Mouse (Mus musculus) stomach, embryonic 14.5 days (tissue): Measurements from ENCODE around the gene Hist1h2bp. TPM values are rescaled to one million over a fixed set of nuclear protein-coding genes. Genes with fewer than 3 reads are reported as not detected.
"Not testable (repeated sequence)": the region's sequence is repeated elsewhere in the genome, so short reads cannot be mapped to it uniquely, and the experiment has no call there.

Source experiments
- ATAC-seq: fragments of 200-750 bp; cut with Nextera tagmentation; 2 replicates; pipeline ENCODE4 v1.8.0; 2017; ENCODE audit warnings: low read depth, moderate TSS enrichment; ENCODE audit not compliant: insufficient number of reproducible peaks, insufficient read depth, low FRiP score
- H3K27ac ChIP-seq: fragments of 300-500 bp; sonication (generic); 2 replicates; pipeline ENCODE4 v1.5.1; 2014; ENCODE audit warnings: mild to moderate bottlenecking, low read length, moderate library complexity, mixed read lengths
- H3K27me3 ChIP-seq: fragments of 300-500 bp; sonication (generic); 2 replicates; pipeline ENCODE4 v1.6.1; 2014; ENCODE audit warnings: low read length, control low read depth, mixed read lengths; ENCODE audit not compliant: control insufficient read depth, insufficient read depth
- H3K36me3 ChIP-seq: fragments of 300-500 bp; sonication (generic); 2 replicates; pipeline ENCODE4 v1.6.1; 2014; ENCODE audit warnings: mild to moderate bottlenecking, control low read depth, low read length, moderate library complexity, mixed read lengths; ENCODE audit not compliant: control insufficient read depth, insufficient read depth
- H3K4me1 ChIP-seq: fragments of 300-500 bp; sonication (generic); 2 replicates; pipeline ENCODE4 v1.6.1; 2014; ENCODE audit warnings: low read length, control low read depth, mixed read lengths; ENCODE audit not compliant: control insufficient read depth, insufficient read depth
- H3K4me2 ChIP-seq: fragments of 300-500 bp; sonication (generic); replicated peaks from 2 replicates; pipeline ENCODE4 v1.6.1; 2014; ENCODE audit warnings: low read depth, low read length, control low read depth
- H3K4me3 ChIP-seq: fragments of 300-500 bp; sonication (generic); 2 replicates; pipeline ENCODE4 v1.5.1; 2014; ENCODE audit warnings: low read depth, low read length, control low read depth
- H3K9ac ChIP-seq: fragments of 300-500 bp; sonication (generic); replicated peaks from 2 replicates; pipeline ENCODE4 v1.6.1; 2014; ENCODE audit warnings: low read depth, mild to moderate bottlenecking, control low read depth, low read length, moderate library complexity, mixed read lengths
- H3K9me3 ChIP-seq: fragments of 300-500 bp; sonication (generic); 2 replicates; pipeline ENCODE4 v1.6.1; 2016; ENCODE audit warnings: low read depth, low read length, control low read depth; ENCODE audit not compliant: control insufficient read depth
- WGBS: fragments of 180-500 bp; shearing (Covaris S2); extraction: QIAGEN DNeasy Blood & Tissue Kit; methylation state at CpG from one replicate; pipeline ENCODE4 v1.1.7; 2014; 5-methylcytosine and 5-hydroxymethylcytosine counted together
- polyA plus RNA-seq: library from polyadenylated mRNA; unstranded; fragments of >200 nt; fragmentation: Nextera tagmentation; extraction: Ambion mirVana; gene quantifications from 2 replicates; pipeline ENCODE4 v1.2.1, GENCODE M21; 2014

Gene Hist1h2bp
- polyA plus RNA-seq, 1 experiment from 2014 or later: 1.4 TPM

DNA sequence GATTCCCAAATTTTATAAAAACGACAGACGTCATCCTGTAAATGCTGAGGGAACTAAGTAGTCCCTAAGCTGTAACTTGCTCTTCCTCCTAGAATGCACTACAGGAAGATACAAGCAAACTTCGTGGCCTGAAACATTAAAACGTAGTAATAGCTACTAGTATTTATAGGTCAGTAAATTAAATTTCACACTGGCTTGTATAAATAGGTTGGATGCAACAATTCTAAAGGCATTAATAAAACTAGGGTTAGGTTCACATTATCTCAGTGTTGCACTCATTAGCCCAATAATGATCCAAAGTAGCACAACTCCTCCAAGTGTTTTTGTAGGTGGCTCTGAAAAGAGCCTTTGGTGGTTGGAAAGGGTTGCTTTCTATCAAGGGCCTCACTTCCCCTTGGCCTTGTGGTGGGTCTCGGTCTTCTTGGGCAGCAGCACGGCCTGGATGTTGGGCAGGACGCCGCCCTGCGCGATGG, 34.2 kb upstream of the Hist1h2bp start:
- peak overlapping the region; percentile 45 for H3K9ac ChIP-seq
- peaks cover 11% of the 10 kb centered on the region; the same call in 1 of the 2 replicates for H3K4me1 ChIP-seq
- H3K27me3 ChIP-seq: no peaks in the 10 kb centered on the region
- no peak for ATAC-seq
- no peaks in the 10 kb centered on the region for H3K9me3 ChIP-seq
- H3K4me2 ChIP-seq: peak overlapping the region; percentile 62
- 3% methylated on average over 6 of the region's 10 CpGs for WGBS
- H3K4me3 ChIP-seq: peak overlapping the region; percentile 45
- H3K36me3 ChIP-seq: no peaks in the 10 kb centered on the region
- peak overlapping the region; percentile 91 for H3K27ac ChIP-seq

- peak within 1 kb of the TSS; percentile 45 for H3K9ac ChIP-seq
- peak; percentile 95 for ATAC-seq
- H3K27me3 ChIP-seq, H3K9me3 ChIP-seq, H3K36me3 ChIP-seq, H3K4me1 ChIP-seq: not testable (repeated sequence)
- H3K27ac ChIP-seq: peak within 1 kb of the TSS; percentile 91
- WGBS: under 1% methylated on average over 43 of the region's 50 CpGs
- peak within 1 kb of the TSS; percentile 45 for H3K4me3 ChIP-seq
- peak within 1 kb of the TSS; percentile 62 for H3K4me2 ChIP-seq
These were observed 33.6 kb upstream of the Hist1h2bp start, which contains the start of the genes Hist1h2ak and Hist1h2bn for GRCm38 (mm10) chr13:21753524-21754285. Gene Hist1h2ak (minus strand): TSS chr13:21753827. Gene Hist1h2bn (plus strand): TSS chr13:21754123.

DNA sequence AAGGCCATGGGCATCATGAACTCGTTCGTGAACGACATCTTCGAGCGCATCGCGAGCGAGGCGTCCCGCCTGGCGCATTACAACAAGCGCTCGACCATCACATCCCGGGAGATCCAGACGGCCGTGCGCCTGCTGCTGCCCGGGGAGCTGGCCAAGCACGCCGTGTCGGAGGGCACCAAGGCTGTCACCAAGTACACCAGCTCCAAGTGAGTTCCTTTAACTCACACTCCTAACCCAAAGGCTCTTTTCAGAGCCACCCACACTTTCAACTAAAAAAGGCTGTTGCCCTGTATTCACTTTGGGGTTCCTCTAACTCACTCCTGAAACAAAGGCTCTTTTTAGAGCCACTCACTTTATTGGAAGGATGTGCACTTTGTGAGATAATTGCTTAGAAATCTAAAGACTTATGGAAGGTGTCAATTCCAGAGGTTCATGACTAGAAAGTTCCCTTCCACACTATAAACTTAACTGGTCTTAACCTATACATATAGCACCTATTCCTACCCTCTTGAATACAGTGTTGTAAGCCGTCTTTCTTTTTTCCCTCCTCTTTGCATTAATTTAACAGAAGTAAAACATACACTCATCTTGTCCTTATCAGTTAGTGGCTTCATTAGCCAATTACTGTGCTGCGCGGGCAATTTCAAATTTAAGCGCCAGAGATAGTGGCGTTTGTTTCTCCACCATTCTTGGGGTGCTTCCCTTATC, 32.8 kb upstream of the Hist1h2bp start:
- H3K9me3 ChIP-seq, H3K4me1 ChIP-seq, ATAC-seq, H3K36me3 ChIP-seq, H3K27me3 ChIP-seq: not testable (repeated sequence)
- Histone ChIP-seq H3K4me2 (peak overlapping the region; percentile 62), H3K27ac (peak overlapping the region; percentile 91), H3K9ac (peak overlapping the region; percentile 40), H3K4me3 (peak overlapping the region; percentile 45)
- 0% methylated on average over 22 of the region's 26 CpGs for WGBS

GRCm38 (mm10) chr13:21755707-21756106, 31.6 kb upstream of the Hist1h2bp start:
- Histone ChIP-seq H3K4me2 (peak overlapping the region; percentile 19; the same call in 1 of the 2 replicates), H3K27me3 (no peaks in the 10 kb centered on the region), H3K9ac (no peak overlapping the region), H3K27ac (no peak overlapping the region), H3K36me3 (no peaks in the 10 kb centered on the region), H3K9me3 (no peaks in the 10 kb centered on the region), H3K4me1 (peaks cover 9% of the 10 kb centered on the region; the same call in 1 of the 2 replicates), H3K4me3 (no peak overlapping the region; the same call in 1 of the 2 replicates)
- ATAC-seq: no peak
- WGBS: 69% methylated on average over 1 of the region's 1 CpGs

DNA sequence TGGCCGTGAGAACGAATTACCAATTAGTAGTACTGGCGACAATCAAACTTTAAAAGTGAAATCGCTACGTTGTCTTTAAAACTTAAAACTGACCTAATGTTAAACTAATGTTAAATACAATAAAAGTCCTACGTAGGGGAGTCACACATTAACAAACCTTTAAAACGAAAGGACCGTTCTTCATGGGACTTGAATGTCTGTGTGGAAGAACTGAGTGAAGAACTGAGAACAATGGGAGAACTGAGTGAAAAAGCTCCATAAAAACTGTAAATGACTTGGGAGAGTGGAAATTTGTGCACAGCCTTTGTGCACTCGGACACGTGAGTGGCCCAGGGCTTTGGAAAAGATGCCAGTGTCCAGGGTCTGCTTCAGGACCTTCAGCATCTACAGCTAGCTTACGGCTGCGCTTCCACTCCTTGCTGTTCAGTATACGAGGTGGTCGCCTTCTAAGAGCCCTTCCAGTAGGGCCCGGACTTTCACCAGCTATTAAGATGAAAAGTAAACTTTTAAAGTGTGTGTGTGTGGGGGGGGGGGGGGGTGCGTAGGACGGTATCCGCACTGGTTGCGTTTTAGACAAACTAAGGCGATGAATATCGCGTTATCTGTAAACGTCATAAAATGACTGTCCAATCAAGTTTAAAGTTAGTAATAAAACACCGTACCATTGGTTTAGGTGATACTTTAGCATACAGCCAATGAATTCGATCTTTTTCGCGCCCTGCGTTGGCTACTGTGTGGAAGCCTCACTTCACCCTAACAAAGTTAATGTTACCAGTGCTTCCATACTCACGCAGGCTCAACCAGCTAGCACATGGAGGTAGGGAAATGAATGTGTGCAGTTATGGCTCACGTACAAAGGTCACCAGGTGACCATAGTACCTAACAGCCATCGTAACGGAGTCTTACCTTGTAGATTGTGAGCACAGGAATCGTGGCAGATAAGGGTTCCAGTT, 8.2 kb upstream of the Hist1h2bp start:
- Histone ChIP-seq H3K9ac (peak overlapping the region; percentile 89), H3K4me1 (peaks cover 4% of the 10 kb centered on the region; the same call in 1 of the 2 replicates), H3K27ac (peak overlapping the region; percentile 97), H3K4me3 (peak overlapping the region; percentile 65), H3K4me2 (peak overlapping the region; percentile 98), H3K36me3 (no peaks in the 10 kb centered on the region), H3K27me3 (no peaks in the 10 kb centered on the region), H3K9me3 (no peaks in the 10 kb centered on the region)
- ATAC-seq: peak; percentile 81
- WGBS: 4% methylated on average over 33 of the region's 33 CpGs

GRCm38 (mm10) chr13:21779767-21780731, 7.2 kb upstream of the Hist1h2bp start, which contains the start of gene Hist1h1b:
Gene Hist1h1b (minus strand): TSS chr13:21780625.
- WGBS: under 1% methylated on average over 44 of the region's 44 CpGs
- Histone ChIP-seq H3K4me1 (peaks cover 7% of the 10 kb centered on the region; the same call in 1 of the 2 replicates), H3K36me3 (no peaks in the 10 kb centered on the region), H3K4me2 (peak within 1 kb of the TSS; percentile 98), H3K9me3 (no peaks in the 10 kb centered on the region), H3K27me3 (no peaks in the 10 kb centered on the region), H3K9ac (peak within 1 kb of the TSS; percentile 89), H3K27ac (peak within 1 kb of the TSS; percentile 97), H3K4me3 (peak within 1 kb of the TSS; percentile 65)
- ATAC-seq: peak; percentile 42; the same call in 1 of the 2 replicates

DNA sequence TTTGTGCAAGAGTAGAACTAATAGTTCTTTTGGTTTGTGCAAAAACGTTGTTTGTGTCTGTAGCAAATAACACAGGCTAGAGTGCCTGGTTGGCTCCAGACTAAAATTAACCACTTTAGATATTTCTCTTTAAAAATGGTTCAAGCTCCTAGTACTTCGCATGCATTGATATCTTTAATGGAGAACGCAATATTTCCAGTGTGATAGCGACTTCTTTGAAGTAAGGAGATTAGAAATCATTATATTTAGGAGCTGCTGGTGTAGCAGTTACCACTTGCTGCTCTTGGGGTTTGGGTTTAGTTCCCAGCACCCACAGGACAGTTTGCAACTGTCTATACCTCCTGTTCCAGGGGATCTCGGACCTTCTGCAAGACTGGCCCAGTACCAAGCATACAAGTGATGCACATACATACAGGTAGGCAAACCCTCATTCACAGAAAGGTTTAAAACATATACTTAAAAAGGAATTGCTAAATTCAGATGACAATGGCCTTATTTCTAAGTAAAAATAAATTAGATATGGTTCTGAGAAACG, 6.2 kb upstream of the Hist1h2bp start:
- ATAC-seq: no peak
- Histone ChIP-seq H3K27me3 (no peaks in the 10 kb centered on the region), H3K36me3 (no peaks in the 10 kb centered on the region), H3K4me2 (peak overlapping the region; percentile 98), H3K9me3 (no peaks in the 10 kb centered on the region), H3K27ac (peak overlapping the region; percentile 97; the same call in 1 of the 2 replicates), H3K4me1 (peaks cover 13% of the 10 kb centered on the region; the same call in 1 of the 2 replicates), H3K4me3 (peak overlapping the region; percentile 65), H3K9ac (no peak overlapping the region)
- WGBS: 41% methylated on average over 6 of the region's 6 CpGs
